Mouse (Mus musculus) hindbrain, embryonic 10.5 days (tissue): Measurements from ENCODE around the gene Cypt3. TPM values are rescaled to one million over a fixed set of nuclear protein-coding genes. Genes with fewer than 3 reads are reported as not detected.

Experiments
- DNase-seq: peaks from one replicate; pipeline ENCODE4 v3.0.0-alpha.2; 2017; ENCODE audit warnings: low spot score
- H3K27ac ChIP-seq: fragments of 300-500 bp; sonication (generic); 2 replicates; pipeline ENCODE4 v1.5.1; 2016; ENCODE audit warnings: mild to moderate bottlenecking, moderate library complexity
- H3K27me3 ChIP-seq: fragments of 300-500 bp; sonication (generic); 2 replicates; pipeline ENCODE4 v1.6.1; 2016; ENCODE audit warnings: mild to moderate bottlenecking; ENCODE audit not compliant: poor library complexity, insufficient read depth, severe bottlenecking
- H3K36me3 ChIP-seq: fragments of 300-500 bp; sonication (generic); 2 replicates; pipeline ENCODE4 v1.6.1; 2016; ENCODE audit warnings: mild to moderate bottlenecking, moderate library complexity
- H3K4me1 ChIP-seq: fragments of 300-500 bp; sonication (generic); replicated peaks from 2 replicates; pipeline ENCODE4 v1.6.1; 2016; ENCODE audit warnings: mild to moderate bottlenecking
- H3K4me3 ChIP-seq: fragments of 300-500 bp; sonication (generic); 2 replicates; pipeline ENCODE4 v1.5.1; 2016; ENCODE audit warnings: mild to moderate bottlenecking, moderate library complexity
- H3K9me3 ChIP-seq: fragments of 300-500 bp; sonication (generic); 2 replicates; pipeline ENCODE4 v1.6.1; 2016; ENCODE audit warnings: mild to moderate bottlenecking, moderate library complexity
- WGBS: fragments of 180-500 bp; shearing (Covaris S2); methylation state at CpG from one replicate; pipeline ENCODE4 v1.1.7; 2016; 5-methylcytosine and 5-hydroxymethylcytosine counted together
- polyA plus RNA-seq: library from polyadenylated mRNA; unstranded; fragments of >200 nt; fragmentation: Nextera tagmentation; extraction: Ambion mirVana; gene quantifications from 2 replicates; pipeline ENCODE4 v1.2.1, GENCODE M21; 2016

The Cypt3 gene
- 0.26 TPM in 1 of 2 replicates, not detected in the other for polyA plus RNA-seq

DNA sequence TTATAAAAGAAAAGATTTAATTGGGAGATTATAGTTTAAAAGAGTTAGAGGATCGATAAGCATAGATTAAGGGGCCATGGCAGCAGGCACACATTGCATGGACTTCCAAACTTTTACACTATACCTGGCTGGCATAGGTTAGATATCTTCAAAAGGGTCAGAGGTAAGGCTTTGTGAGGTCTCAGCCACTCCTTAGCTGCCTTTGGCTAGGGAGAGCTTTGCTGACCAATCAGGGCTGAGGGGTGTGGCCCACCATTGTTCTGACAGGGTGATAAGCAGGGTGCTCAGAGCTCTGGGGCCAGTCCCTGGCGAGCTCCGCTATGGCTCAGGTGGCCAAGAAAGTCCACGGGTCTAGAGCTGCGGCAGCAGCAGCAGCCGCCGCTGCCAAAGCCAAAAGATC is at the start of gene Cypt3:
Gene Cypt3 (plus strand): TSS at position 301 of the 400 bp plus-strand sequence.
- WGBS, result 69% methylated on average over 7 of the region's 7 CpGs
- no peaks in the 10 kb centered on the region for H3K27me3 ChIP-seq
- no peak within 1 kb of the TSS for H3K4me3 ChIP-seq
- DNase-seq, result no peak
- H3K27ac ChIP-seq, result no peak within 1 kb of the TSS
- no peaks in the 10 kb centered on the region for H3K36me3 ChIP-seq
- no peaks in the 10 kb centered on the region for H3K9me3 ChIP-seq
- no peaks in the 10 kb centered on the region for H3K4me1 ChIP-seq

DNA sequence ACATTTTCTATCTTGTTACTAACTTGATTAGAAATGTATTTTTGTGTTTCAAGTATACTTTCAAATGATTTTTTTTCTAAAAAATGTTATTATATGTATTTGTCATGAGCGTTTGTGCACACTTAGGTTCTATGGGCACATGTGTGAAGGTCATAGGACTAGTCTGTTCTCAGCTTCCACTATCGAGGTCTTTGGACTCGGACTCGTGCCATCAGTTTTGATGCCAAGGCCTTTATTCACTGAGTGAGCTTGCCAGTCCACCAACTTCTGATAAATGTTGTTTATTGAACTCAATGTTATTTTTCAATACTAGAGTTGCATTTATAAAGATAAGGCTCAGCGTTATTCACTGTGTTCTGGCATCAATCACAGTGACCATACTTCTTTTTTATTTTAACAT is 42.9 kb upstream of the Cypt3 start:
- no peak overlapping the region for H3K4me3 ChIP-seq
- no peak for DNase-seq
- H3K27ac ChIP-seq, result no peak overlapping the region
- H3K9me3 ChIP-seq, result no peaks in the 10 kb centered on the region
- H3K36me3 ChIP-seq, result no peaks in the 10 kb centered on the region
- H3K4me1 ChIP-seq, result no peaks in the 10 kb centered on the region
- H3K27me3 ChIP-seq, result no peaks in the 10 kb centered on the region
- 89% methylated on average over 5 of the region's 5 CpGs for WGBS

DNA sequence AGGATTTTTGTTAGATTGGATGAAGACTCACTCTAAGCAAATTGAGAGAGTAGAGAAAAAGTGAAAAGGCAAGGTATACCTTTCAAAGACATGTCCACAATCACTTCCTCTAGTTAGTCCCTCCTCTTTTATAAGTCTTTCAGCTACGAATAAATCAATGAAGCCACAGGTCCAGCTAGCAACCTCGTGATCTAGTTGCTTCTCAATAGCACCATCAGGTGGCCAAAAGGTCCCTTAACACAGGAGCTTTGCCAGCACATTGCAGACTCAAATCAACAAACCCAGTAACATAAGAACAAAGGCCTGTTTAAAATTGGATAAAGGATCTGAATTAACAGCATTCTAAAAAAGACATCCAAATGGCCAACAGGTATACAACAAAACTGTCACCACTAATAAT is 30.0 kb upstream of the Cypt3 start:
- H3K4me1 ChIP-seq, result no peaks in the 10 kb centered on the region
- no peak overlapping the region for H3K27ac ChIP-seq
- no peaks in the 10 kb centered on the region for H3K9me3 ChIP-seq
- 24% methylated on average over 2 of the region's 2 CpGs for WGBS
- no peaks in the 10 kb centered on the region for H3K36me3 ChIP-seq
- no peak for DNase-seq
- H3K4me3 ChIP-seq, result no peak overlapping the region
- no peaks in the 10 kb centered on the region for H3K27me3 ChIP-seq

DNA sequence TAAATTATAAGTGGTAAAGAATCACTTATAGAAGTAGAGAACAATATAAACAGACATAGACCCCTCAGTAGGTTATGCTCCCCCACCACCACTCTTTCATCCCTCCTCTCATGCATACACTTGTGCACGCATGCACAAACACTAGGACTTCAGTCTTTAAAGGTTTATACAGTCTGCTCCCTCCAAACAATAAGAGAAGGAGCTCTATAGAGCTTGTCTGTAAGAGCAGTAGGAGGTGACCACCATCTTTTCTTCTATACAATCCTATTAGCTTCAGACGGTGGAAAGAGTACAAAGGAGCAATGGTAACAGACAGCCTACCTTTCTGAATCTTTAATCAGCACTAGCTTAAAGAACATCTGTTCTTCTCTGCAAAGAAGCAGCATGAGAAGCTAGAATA is 1.8 kb upstream of the Cypt3 start:
- Histone ChIP-seq H3K4me3 (no peak overlapping the region), H3K4me1 (no peaks in the 10 kb centered on the region), H3K27ac (no peak overlapping the region), H3K27me3 (no peaks in the 10 kb centered on the region), H3K36me3 (no peaks in the 10 kb centered on the region), H3K9me3 (no peaks in the 10 kb centered on the region)
- WGBS, result 34% methylated on average over 2 of the region's 2 CpGs
- DNase-seq, result no peak

DNA sequence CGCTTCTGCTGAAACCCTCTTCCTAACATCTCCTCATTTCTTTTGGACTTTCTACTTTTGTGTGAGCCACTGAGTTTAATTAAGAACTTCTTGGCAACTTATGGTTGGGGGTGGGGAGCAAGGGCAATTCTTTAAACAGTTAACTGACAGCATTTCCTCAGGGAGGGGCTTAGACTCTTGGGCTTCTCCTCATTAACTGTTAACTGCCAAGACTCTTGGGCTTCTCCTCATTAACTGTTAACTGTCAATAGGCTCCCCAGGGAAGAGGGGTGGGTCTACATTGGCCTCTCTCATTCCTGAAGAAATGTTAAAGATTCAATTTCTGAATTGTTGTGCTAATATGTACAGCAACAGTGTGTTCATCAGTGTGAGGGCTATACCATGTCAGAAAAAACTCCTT is 6.3 kb downstream of the Cypt3 start:
- Histone ChIP-seq H3K4me1 (no peaks in the 10 kb centered on the region), H3K9me3 (no peaks in the 10 kb centered on the region), H3K27ac (no peak overlapping the region), H3K27me3 (no peaks in the 10 kb centered on the region), H3K4me3 (no peak overlapping the region), H3K36me3 (no peaks in the 10 kb centered on the region)
- WGBS, result 82% methylated on average over 1 of the region's 1 CpGs
- DNase-seq, result no peak

DNA sequence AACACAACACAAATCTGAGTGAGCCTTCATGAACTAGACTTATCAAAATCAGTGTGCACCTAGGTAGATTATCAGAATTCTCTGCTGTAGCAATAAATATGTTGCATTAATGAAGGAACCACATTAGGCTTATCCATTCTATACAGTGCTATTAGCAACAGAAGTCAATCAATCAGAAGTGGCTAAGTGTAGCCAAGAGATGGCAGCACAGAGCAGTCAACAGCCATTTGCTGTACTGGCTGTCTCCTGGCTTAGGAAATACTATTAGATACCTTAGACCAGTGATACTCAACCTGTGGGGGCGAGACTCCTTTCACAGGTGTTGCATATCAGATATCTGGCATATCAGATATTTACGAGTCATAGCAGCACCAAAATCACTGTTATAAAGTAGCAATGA is 41.2 kb downstream of the Cypt3 start:
- Histone ChIP-seq H3K4me1 (no peaks in the 10 kb centered on the region), H3K36me3 (no peaks in the 10 kb centered on the region), H3K27ac (no peak overlapping the region), H3K4me3 (no peak overlapping the region), H3K9me3 (no peaks in the 10 kb centered on the region), H3K27me3 (no peaks in the 10 kb centered on the region)
- 51% methylated on average over 2 of the region's 2 CpGs for WGBS
- no peak for DNase-seq

Other genes starting within 250 kb of the Cypt3 start
- 35.4 and 38.4 TPM in 2 replicates for gene Ubqln2, start 60.4 kb upstream of the Cypt3 start, polyA plus RNA-seq
- gene Kctd12b, start 137.8 kb downstream of the Cypt3 start, polyA plus RNA-seq, result 2.6 and 4.6 TPM in 2 replicates
- gene Nbdy, start 165.0 kb downstream of the Cypt3 start, polyA plus RNA-seq, result 72.1 and 72.3 TPM in 2 replicates